Mouse (Mus musculus) spleen, postnatal 10 days (tissue): ENCODE results near the gene Rtp2.
A peak's percentile ranks its signal among the peaks of the same experiment; 100 is the strongest.
"Not testable (repeated sequence)": the region's sequence is repeated elsewhere in the genome, so short reads cannot be mapped to it uniquely, and the experiment has no call there.

Source experiments
- DNase-seq, 2 experiments: peaks; one replicate each; pipeline ENCODE4 v3.0.0; 2021 to 2022; ENCODE audit warnings: low spot score in 2 of 2

Gene Rtp2

GRCm38 (mm10) chr16:23952101-23952727 is 20.0 kb upstream of the Rtp2 start:
- no peak for DNase-seq

DNA sequence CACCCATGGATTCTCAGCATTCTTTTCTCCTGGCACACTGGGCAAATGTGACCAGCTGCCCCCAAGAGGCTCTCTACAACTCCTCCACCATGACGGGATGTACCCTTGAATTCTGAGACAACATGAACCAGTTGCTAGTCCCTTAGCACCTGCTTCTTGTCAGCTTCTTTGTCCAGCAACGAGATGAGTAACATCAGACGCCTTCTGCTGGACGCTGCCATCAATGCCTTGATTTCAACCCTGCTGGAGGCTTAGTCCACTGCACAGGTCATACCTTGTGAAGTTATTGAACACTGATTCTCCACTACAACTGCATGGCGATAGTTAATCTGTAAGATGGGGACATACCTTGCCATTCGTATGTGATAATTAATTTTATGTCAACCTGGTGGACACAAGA is 15.5 kb upstream of the Rtp2 start:
- peak in 1 of 2 experiments; percentile 47 for DNase-seq

DNA sequence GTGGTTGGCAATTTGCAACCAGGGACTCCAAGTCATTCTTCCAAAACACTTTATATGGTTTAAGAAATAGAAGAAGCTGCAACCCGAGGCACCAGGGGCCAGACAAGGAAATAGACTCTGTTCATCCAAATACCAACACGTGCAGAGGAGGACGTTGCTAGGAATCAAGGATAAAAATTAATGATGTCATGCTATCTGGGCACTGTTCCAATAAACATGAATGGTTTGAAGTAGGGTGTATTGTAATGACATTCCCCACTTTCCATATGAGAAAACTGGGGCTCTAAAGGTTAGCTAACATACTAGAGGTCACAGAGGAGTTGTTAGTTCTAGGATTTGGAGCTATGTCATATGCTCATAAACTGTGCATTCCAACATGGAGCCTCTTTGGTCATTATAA is 12.6 kb upstream of the Rtp2 start:
- no peak for DNase-seq

GRCm38 (mm10) chr16:23934397-23934796 is 2.2 kb upstream of the Rtp2 start:
- no peak for DNase-seq

DNA sequence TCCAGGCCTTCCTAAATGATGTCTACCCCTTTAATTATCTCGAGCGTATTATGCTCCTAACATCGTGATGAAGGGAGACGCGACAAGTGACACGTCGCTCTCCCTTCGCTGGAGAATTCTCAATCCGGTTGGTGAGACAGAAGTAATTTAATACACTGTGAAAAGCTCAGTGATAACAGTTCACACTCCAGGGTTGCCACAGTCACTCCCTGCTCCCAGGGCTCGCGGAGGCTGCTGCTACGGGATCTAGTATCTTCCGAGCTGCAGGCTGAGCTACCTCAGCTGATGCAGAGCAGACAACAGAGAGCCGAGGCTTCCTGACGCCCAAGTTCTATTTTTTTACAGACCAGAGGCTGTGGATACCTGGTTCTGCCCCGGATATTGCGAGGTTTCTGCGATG is 919 bp downstream of the Rtp2 start:
- DNase-seq: no peak

- DNase-seq: no peak
Measured at GRCm38 (mm10) chr16:23930426-23931073, 1.6 kb downstream of the Rtp2 start.

DNA sequence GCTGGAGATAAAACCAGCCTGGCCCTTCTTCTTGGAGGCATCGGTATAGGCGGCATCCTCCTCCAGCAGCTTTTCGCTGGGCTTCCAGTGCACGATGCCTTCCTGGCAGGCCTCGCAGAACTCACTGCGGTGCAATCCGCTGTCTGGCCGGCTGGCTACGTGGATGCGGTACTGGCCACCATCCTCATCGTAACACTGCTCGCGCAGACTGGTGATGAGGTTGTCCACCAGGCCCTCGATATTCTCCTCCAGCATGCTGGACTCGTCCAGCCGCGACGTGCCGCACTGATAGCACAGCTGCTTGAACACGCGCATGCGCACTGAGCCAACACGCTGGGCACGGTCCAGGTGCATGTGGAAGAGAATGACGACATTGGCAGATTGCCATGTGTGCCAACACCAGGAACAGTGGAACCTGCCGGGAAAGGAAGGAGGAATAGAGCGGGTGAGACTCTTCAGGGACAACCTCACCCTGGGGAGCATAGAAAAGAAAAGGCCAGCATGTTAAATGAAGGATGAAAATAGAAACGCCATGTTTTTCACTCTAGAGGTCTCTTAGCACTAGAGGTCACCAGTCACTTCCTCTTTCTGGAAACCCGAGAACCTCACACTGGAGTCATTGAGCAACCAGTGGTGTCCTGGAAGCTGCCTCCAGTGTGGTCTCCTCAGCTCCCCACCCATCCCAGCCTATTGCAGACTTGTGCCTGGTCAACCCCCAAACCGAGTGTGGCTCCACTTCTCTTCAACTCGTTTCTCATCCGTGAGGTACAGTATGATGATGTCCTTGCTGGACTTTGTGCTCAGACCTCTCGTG is 4.7 kb downstream of the Rtp2 start:
- DNase-seq: peak in 1 of 2 experiments; percentile 31

DNA sequence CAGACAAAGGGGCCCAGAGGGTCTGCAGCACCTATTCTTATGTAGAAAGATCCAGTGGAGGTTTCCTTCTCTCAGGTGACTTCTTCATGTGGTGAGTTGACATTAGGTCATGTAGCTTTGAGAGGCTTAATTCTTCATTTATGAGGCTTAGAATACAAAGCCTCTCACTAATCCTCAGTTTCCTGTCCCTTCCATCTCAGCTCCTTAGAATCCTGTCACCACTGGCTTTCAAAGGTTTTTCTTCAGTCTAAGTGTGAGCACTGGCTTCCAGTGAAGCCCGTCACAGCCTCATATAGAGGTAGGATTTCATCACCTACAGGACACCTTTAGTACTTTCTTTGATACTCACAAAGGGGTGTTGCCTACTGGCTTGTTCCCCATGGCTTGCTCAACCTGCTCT is 9.3 kb downstream of the Rtp2 start:
- DNase-seq: no peak

DNA sequence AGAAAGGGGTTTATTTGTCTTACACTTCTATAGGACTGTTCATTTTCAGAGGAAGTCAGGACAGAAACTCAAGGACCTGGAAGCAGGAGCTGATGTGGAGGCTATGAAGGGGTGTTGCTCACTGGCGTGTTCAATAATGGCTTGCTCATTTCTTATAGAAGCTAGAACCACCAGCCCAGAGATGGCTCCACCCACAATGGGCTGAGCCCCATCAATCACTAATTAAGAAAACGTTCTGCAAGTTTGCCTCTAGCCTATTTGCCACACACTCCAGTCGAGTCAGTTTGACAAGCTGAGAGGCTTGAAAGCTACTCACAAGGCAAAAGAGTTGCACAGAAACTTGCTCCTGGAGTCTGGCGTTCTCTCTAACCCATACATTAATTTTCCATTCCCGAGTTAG is 10.5 kb downstream of the Rtp2 start:
- no peak for DNase-seq

GRCm38 (mm10) chr16:23919418-23919817 is 12.8 kb downstream of the Rtp2 start:
- no peak for DNase-seq

DNA sequence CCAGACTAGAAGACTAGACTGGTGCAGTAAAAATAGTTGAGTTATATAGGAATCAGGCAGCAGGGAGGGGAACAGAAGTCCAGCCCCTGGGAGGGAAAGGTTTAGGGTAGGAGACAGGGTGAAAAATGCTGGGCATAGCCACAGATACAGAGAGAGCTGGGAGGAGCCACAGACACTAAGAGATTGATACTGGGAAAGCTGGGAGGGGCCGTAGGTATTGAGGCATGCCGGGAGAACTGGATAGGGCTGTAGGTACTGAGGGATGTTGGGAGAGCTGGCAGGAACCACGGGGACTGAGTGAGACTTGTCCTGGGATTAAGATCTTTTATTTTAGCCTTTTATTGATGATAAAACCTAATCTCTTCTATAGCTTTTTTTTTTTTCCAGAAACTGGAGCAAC is 18.8 kb downstream of the Rtp2 start:
- DNase-seq: no peak

GRCm38 (mm10) chr16:23912741-23913140 is 19.5 kb downstream of the Rtp2 start:
- DNase-seq: no peak

DNA sequence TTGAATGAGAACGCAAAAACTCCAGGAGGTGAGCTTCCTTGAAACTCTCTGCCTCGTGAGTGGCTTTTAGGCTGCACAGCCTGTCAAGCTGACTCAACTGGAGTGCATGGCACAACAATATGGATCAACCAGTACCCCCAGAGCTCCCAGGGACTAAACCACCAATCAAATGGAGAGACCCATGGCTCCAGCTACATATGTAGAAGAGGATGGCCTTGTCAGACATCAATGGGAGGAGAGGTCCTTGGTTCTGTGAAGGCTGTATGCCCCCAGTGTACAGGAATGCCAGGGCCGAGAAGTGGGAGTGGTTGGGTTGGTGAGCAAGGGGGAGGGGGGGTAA is 23.2 kb downstream of the Rtp2 start:
- not testable (repeated sequence) for DNase-seq

- DNase-seq: not testable (repeated sequence)
Measured at GRCm38 (mm10) chr16:23908076-23909014, 23.8 kb downstream of the Rtp2 start.

- DNase-seq: not testable (repeated sequence)
Measured at GRCm38 (mm10) chr16:23906586-23906985, 25.6 kb downstream of the Rtp2 start.

- no peak for DNase-seq
Measured at GRCm38 (mm10) chr16:23901411-23901810, 30.8 kb downstream of the Rtp2 start.

DNA sequence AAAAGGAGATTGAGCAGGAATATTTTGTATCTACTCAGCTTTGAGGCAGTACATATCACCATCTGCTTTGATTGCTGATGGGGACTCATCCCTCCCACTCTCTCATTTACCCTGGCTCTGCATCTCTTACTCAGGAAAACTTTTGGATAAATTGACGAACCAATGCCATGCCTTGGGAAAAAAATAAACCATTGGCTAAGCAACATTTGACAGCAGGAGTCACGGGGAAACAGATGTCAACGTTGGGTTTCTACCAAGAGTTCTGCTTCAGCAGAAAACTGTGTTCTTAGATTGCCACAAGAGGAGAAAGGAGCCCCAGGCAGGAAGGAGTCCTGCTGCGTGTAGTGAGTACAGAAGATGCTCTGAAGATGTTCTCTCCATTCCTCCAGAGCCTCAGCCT is 32.1 kb downstream of the Rtp2 start:
- no peak for DNase-seq

- DNase-seq: peak; percentile 36 to 78
Measured at GRCm38 (mm10) chr16:23898840-23899239, 33.4 kb downstream of the Rtp2 start.

DNA sequence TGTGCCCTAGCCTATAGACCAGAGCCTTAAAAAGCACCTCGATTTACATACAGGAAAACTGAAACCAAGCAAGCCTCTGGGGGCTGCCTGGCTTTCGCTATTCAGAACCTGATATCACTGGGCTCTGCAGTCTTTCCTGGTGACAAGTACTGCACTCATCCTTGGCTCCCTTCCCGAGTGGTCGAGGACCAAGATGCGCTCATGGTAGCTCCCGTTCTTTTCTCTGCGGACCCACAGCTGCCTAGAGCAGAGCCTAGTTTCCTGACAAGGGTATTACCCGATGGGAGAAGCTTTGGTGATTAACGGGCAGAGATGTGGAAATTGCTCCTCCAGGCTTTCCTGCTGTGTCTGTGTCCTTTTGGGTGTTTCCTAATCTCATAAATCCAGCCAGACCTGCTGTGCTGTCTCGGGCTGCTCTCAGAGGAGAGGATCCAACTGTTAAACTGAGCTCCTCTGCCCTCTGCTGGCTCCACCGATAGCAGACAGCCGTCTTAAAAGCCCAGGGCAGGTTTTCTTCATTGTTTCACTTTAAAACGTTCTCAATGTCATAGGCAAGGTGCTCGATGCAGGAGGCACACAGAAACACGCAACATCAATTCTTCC is 34.1 kb downstream of the Rtp2 start:
- peak in 1 of 2 experiments; percentile 71 for DNase-seq

- DNase-seq: no peak
Measured at GRCm38 (mm10) chr16:23897486-23897885, 34.7 kb downstream of the Rtp2 start.

GRCm38 (mm10) chr16:23895135-23895534 is 37.1 kb downstream of the Rtp2 start:
- DNase-seq: no peak
